ENCODE assay signal across 10 mouse cellular contexts in genomic region chr17:84422001-84422785, GRCm38 (mm10). TPM values are rescaled to one million over a fixed set of nuclear protein-coding genes. Genes with fewer than 3 reads are reported as not detected.
A peak's percentile ranks its signal among the peaks of the same experiment; 100 is the strongest.
DNase-seq lines count a peak whose midpoint lies in the region; ATAC-seq lines count a peak whose summit lies in the region.
"Had no signal": no experiment of that assay in that cellular context is flagged by ENCODE, and none has a peak within 500 bp of the region (broad histone marks: within the 10 kb centered on the region; RNA-seq: fewer than 3 reads in every experiment).

No protein-coding gene starts in this region.

- no peak overlapping the region for H3K9ac ChIP-seq in kidney, embryonic 16.5 days (replicated peaks; ENCODE audit: low read length)
- H3K9ac ChIP-seq: heart, embryonic 13.5 days; liver, embryonic 15.5 days had no signal

- H3K4me1 ChIP-seq in kidney, embryonic 16.5 days (ENCODE audit: insufficient read depth, low read length): peaks cover 9% of the 10 kb centered on the region; the same call in 1 of the 2 replicates
- peaks cover 16% of the 10 kb centered on the region for H3K4me1 ChIP-seq in limb, embryonic 10.5 days

- H3K4me3 ChIP-seq in kidney, embryonic 16.5 days (ENCODE audit: low read length): no peak overlapping the region
- H3K4me3 ChIP-seq in limb, embryonic 10.5 days: no peak overlapping the region
- H3K4me3 ChIP-seq: heart, embryonic 13.5 days; liver, embryonic 15.5 days had no signal

- H3K27ac ChIP-seq in kidney, embryonic 16.5 days (ENCODE audit: low read length): no peak overlapping the region
- H3K27ac ChIP-seq in limb, embryonic 10.5 days: 0 out of 2 replicates have a peak overlapping the region, but pooled peaks have one; percentile 19
- H3K27ac ChIP-seq: heart, embryonic 13.5 days; liver, embryonic 15.5 days had no signal

- WGBS in kidney, embryonic 16.5 days: 69% methylated on average over 4 of the region's 4 CpGs
- 63% methylated on average over 4 of the region's 4 CpGs for WGBS in limb, embryonic 10.5 days

- no peak overlapping the region for H3K4me2 ChIP-seq in kidney, embryonic 16.5 days (replicated peaks; ENCODE audit: low read depth, low read length)
- H3K4me2 ChIP-seq: heart, embryonic 13.5 days; liver, embryonic 15.5 days had no signal

- H3K27me3 ChIP-seq in kidney, embryonic 16.5 days (ENCODE audit: insufficient read depth, low read length): no peaks in the 10 kb centered on the region
- H3K27me3 ChIP-seq in limb, embryonic 10.5 days (ENCODE audit: low read depth, poor library complexity, severe bottlenecking): no peaks in the 10 kb centered on the region
- H3K27me3 ChIP-seq in splenic B cell, adult 2 months (ENCODE audit: control insufficient read depth, insufficient read depth, low read length, poor library complexity, severe bottlenecking): no peaks in the 10 kb centered on the region
- H3K27me3 ChIP-seq: heart, embryonic 13.5 days; liver, embryonic 15.5 days had no signal

- H3K9me3 ChIP-seq in kidney, embryonic 16.5 days (ENCODE audit: low read length): no peaks in the 10 kb centered on the region
- no peaks in the 10 kb centered on the region for H3K9me3 ChIP-seq in limb, embryonic 10.5 days (replicated peaks)
- H3K9me3 ChIP-seq: heart, embryonic 13.5 days; liver, embryonic 15.5 days had no signal

- H3K36me3 ChIP-seq in kidney, embryonic 16.5 days (ENCODE audit: insufficient read depth, low read length): peaks cover 27% of the 10 kb centered on the region
- H3K36me3 ChIP-seq in limb, embryonic 10.5 days: peaks cover 76% of the 10 kb centered on the region
- peaks cover 5% of the 10 kb centered on the region for H3K36me3 ChIP-seq in splenic B cell, adult 2 months (ENCODE audit: control insufficient read depth, insufficient read depth, low read length, poor library complexity, severe bottlenecking)

- DNase-seq in kidney, adult 18-20 months: peak; percentile 18
- peak; percentile 34 to 54 for DNase-seq in gastrocnemius, adult 8-10 months (ENCODE audit: low spot score in 2 of 2)
- DNase-seq in limb, embryonic 10.5 days (ENCODE audit: low spot score): peak; percentile 52
- peak; percentile 9 for DNase-seq in splenic B cell, adult 2 months (ENCODE audit: low read depth, low spot score)
- DNase-seq in retina, postnatal 1 day: no peak
- DNase-seq in neural tube, embryonic 10.5 days (ENCODE audit: extremely low spot score, low spot score): no peak
- no peak for DNase-seq in cerebellum, adult 11-12 months

- no peak for ATAC-seq in kidney, embryonic 16.5 days (ENCODE audit: low FRiP score, low TSS enrichment)

RNA-seq across cellular contexts. Expression of gene Thada, which starts 43.8 kb away (rescaled TPM):
- 9.2 and 10.6 TPM in 2 replicates for polyA plus RNA-seq in kidney, embryonic 16.5 days (2015; fragmentation: Nextera tagmentation; extraction: Ambion mirVana)
- 1 to 10 TPM; 4.4 to 6.3 (median 5.6) TPM for total RNA-seq in gastrocnemius, adult 8-10 months (2022)
- polyA plus RNA-seq in limb, embryonic 10.5 days (2016; fragmentation: Nextera tagmentation; extraction: Ambion mirVana): 12.5 and 12.7 TPM in 2 replicates

Comparison
In these comparisons a context has a peak if more than half of its experiments do, and no peak if none do; other contexts are left out.
1. DNase-seq: peak in kidney, adult 18-20 months (single experiment), gastrocnemius, adult 8-10 months (2 of 2), limb, embryonic 10.5 days (single experiment) and splenic B cell, adult 2 months (single experiment); none in retina, postnatal 1 day (single experiment), neural tube, embryonic 10.5 days (single experiment) and cerebellum, adult 11-12 months (single experiment).